Mouse (Mus musculus) forebrain, embryonic 13.5 days (tissue): ENCODE results near the gene Enpp7. TPM values are rescaled to one million over a fixed set of nuclear protein-coding genes. Genes with fewer than 3 reads are reported as not detected.

Experiments used
- ATAC-seq: fragments of 200-750 bp; cut with Nextera tagmentation; 2 replicates; pipeline ENCODE4 v1.8.0; 2017
- H3K27ac ChIP-seq: fragments of 300-500 bp; sonication (generic); 2 replicates; pipeline ENCODE4 v1.5.1; 2015; ENCODE audit warnings: inconsistent platforms, mild to moderate bottlenecking, moderate library complexity
- H3K27me3 ChIP-seq: fragments of 300-500 bp; sonication (generic); 2 replicates; pipeline ENCODE4 v1.6.1; 2015; ENCODE audit warnings: mild to moderate bottlenecking, inconsistent platforms
- H3K36me3 ChIP-seq: fragments of 300-500 bp; sonication (generic); 2 replicates; pipeline ENCODE4 v1.6.1; 2015; ENCODE audit warnings: mild to moderate bottlenecking, inconsistent platforms; ENCODE audit not compliant: poor library complexity, severe bottlenecking
- H3K4me1 ChIP-seq: fragments of 300-500 bp; sonication (generic); 2 replicates; pipeline ENCODE4 v1.6.1; 2015; ENCODE audit warnings: inconsistent platforms
- H3K4me2 ChIP-seq: fragments of 300-500 bp; sonication (generic); 2 replicates; pipeline ENCODE4 v1.6.1; 2015; ENCODE audit warnings: inconsistent platforms, mild to moderate bottlenecking, moderate library complexity
- H3K4me3 ChIP-seq: fragments of 300-500 bp; sonication (generic); 2 replicates; pipeline ENCODE4 v1.5.1; 2015; ENCODE audit warnings: mild to moderate bottlenecking, inconsistent platforms
- H3K9ac ChIP-seq: fragments of 300-500 bp; sonication (generic); 2 replicates; pipeline ENCODE4 v1.6.1; 2015; ENCODE audit warnings: mild to moderate bottlenecking, inconsistent platforms
- H3K9me3 ChIP-seq: fragments of 300-500 bp; sonication (generic); replicated peaks from 2 replicates; pipeline ENCODE4 v1.6.1; 2016; ENCODE audit warnings: inconsistent platforms
- WGBS: fragments of 180-500 bp; shearing (Covaris S2); methylation state at CpG from one replicate; pipeline ENCODE4 v1.1.7; 2015; 5-methylcytosine and 5-hydroxymethylcytosine counted together
- polyA plus RNA-seq: library from polyadenylated mRNA; unstranded; fragments of >200 nt; fragmentation: Nextera tagmentation; extraction: Ambion mirVana; gene quantifications from 2 replicates; pipeline ENCODE4 v1.2.1, GENCODE M21; 2015

Enpp7 gene
- polyA plus RNA-seq = not detected in 2 replicates

DNA sequence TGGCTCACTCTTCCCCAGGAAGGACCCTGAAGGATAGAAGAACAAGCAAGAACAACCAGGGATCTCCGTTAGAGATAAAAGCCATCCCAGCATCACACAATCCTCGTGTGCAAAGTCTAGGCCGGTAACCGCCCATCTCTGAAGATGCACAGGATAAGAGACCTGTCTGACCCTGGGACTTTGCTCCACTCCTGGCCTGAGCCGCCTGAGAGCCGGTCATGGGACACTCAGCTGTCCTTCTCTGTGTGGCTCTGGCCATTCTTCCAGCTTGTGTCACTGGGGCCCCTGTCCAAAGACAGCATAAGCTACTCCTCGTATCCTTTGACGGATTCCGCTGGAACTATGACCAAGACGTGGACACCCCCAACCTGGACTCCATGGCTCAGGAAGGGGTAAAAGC lies at the start of gene Enpp7:
Gene Enpp7, plus strand, starts transcription at position 190 of the 400 bp plus-strand sequence.
- Histone ChIP-seq H3K4me2 (no peak within 1 kb of the TSS), H3K27ac (no peak within 1 kb of the TSS), H3K4me3 (no peak within 1 kb of the TSS), H3K9me3 (no peaks in the 10 kb centered on the region), H3K4me1 (no peaks in the 10 kb centered on the region), H3K27me3 (0 out of 2 replicates have a peak, but pooled peaks cover 2% of the 10 kb centered on the region), H3K9ac (no peak within 1 kb of the TSS), H3K36me3 (no peaks in the 10 kb centered on the region)
- WGBS = 90% methylated on average over 10 of the region's 10 CpGs
- ATAC-seq = no peak

DNA sequence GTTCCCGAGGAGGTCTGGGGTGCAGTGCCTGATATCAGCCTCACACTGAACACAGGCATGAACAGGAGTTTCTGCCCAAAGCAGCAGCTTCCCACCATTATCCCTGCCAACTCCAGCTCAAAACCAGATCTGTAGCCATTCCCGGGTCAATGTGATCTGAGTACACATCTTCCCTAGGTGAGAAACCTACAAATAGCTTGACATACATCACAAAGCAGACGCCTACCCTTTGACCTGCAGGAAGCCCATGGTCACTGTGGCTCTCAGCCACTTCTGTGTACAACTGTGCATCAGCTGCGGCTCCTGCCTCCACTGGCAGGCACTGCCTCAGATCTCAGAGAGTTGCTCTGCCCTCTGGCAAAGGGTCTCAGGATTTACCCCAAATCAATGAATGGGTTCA lies 48.3 kb upstream of the Enpp7 start:
- H3K27ac ChIP-seq = no peak overlapping the region
- H3K4me2 ChIP-seq = no peak overlapping the region
- H3K4me1 ChIP-seq = peaks cover 31% of the 10 kb centered on the region
- H3K9ac ChIP-seq = no peak overlapping the region
- WGBS = 91% methylated on average over 4 of the region's 4 CpGs
- ATAC-seq = no peak
- no peak overlapping the region for H3K4me3 ChIP-seq
- no peaks in the 10 kb centered on the region for H3K27me3 ChIP-seq
- H3K36me3 ChIP-seq = no peaks in the 10 kb centered on the region
- H3K9me3 ChIP-seq = no peaks in the 10 kb centered on the region

DNA sequence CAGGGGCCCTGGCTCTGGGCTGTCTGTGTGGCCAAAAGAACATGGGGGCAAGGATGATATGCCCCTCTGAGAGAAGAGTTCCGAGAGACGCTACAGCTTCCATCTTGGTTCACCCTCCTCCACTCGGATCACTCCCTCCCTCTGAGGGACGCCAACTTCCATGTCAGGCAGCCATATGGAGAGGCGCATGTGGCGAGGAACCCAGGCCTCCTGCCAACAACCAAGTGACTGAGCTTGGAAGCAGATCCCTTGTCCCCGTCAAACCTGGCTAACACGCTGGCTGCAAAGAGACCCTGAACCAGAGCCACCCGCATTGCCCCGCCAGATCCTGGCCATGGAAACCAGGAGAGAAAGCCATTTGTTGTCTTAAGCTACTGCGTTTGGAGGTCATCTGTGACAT lies 47.4 kb upstream of the Enpp7 start:
- Histone ChIP-seq H3K9ac (no peak overlapping the region), H3K27me3 (no peaks in the 10 kb centered on the region), H3K36me3 (no peaks in the 10 kb centered on the region), H3K4me3 (no peak overlapping the region), H3K9me3 (no peaks in the 10 kb centered on the region), H3K4me2 (no peak overlapping the region), H3K27ac (peak overlapping the region; percentile 76), H3K4me1 (peaks cover 27% of the 10 kb centered on the region)
- 53% methylated on average over 11 of the region's 11 CpGs for WGBS
- peak; percentile 76 for ATAC-seq

DNA sequence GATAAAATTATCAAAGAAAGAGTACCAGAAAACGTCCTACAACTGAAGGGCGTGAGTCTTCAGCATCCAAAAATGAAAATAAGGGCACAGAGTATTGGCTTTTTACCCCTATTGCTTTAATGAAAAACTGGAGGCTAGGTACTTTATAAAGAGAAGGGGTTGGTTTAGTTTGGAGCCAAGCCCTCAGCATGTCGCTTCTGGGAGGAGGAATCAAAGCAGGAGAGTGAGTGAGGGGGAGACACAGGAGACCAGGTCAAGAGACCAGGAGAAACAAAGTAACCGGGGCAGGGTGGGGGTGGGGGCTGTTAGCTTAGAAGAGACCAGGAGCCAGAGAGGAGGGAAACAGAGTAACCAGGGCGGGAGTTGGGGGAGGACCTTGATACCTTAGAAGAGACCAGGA lies 46.7 kb upstream of the Enpp7 start:
- no peaks in the 10 kb centered on the region for H3K9me3 ChIP-seq
- no peak for ATAC-seq
- H3K27ac ChIP-seq = no peak overlapping the region
- H3K36me3 ChIP-seq = no peaks in the 10 kb centered on the region
- H3K4me1 ChIP-seq = peaks cover 25% of the 10 kb centered on the region
- no peak overlapping the region for H3K4me2 ChIP-seq
- H3K9ac ChIP-seq = no peak overlapping the region
- WGBS = 34% methylated on average over 5 of the region's 5 CpGs
- H3K27me3 ChIP-seq = no peaks in the 10 kb centered on the region
- no peak overlapping the region for H3K4me3 ChIP-seq

DNA sequence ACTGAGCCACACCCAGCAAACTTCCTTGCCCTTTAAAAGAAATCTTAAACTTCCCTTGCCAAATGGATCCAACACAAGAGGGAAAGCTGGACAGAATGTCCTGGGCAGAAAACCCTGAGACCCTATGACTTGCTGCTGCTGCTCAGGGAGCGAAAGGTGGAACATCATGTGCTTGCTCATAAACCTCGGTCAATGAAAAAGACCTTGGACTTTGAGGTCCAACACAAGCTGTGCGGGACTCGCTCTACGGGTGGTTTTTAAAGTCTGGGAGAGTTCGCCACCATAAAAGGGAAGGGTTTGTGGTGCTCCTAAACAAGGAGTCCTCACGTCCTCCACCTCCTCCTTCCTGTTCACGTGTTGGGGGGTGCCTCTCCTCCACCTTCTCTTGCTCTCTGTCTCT lies 42.1 kb upstream of the Enpp7 start:
- Histone ChIP-seq H3K4me3 (no peak overlapping the region), H3K9ac (no peak overlapping the region), H3K36me3 (no peaks in the 10 kb centered on the region), H3K27me3 (no peaks in the 10 kb centered on the region), H3K4me1 (peaks cover 24% of the 10 kb centered on the region), H3K27ac (no peak overlapping the region), H3K9me3 (no peaks in the 10 kb centered on the region), H3K4me2 (no peak overlapping the region)
- WGBS = 92% methylated on average over 8 of the region's 8 CpGs
- no peak for ATAC-seq

DNA sequence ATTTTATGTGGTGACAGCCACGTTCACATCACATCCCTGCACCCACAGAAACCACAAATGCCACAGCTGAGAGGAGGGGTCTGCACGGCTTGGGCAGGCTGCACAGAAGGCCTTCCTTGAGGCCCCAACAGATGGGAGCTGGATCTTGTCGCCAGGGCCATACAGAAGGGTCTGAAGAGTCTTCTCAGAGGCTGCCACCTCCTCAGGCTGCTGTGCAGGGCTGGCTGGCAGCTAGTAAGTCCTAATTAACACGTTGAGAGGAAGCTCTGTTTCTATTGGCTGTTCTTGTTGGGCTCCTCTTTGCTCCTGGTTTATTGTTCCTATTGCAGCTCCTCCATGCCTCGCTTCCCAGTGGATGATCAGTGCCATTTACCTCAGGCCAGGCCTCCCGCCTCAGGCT lies 33.0 kb upstream of the Enpp7 start:
- H3K4me3 ChIP-seq = no peak overlapping the region
- H3K27ac ChIP-seq = peak overlapping the region; percentile 90
- H3K9me3 ChIP-seq = no peaks in the 10 kb centered on the region
- ATAC-seq = peak; percentile 77
- 23% methylated on average over 6 of the region's 6 CpGs for WGBS
- no peaks in the 10 kb centered on the region for H3K36me3 ChIP-seq
- H3K27me3 ChIP-seq = no peaks in the 10 kb centered on the region
- H3K4me1 ChIP-seq = peaks cover 55% of the 10 kb centered on the region
- no peak overlapping the region for H3K4me2 ChIP-seq
- peak overlapping the region; percentile 0; the same call in 1 of the 2 replicates for H3K9ac ChIP-seq

DNA sequence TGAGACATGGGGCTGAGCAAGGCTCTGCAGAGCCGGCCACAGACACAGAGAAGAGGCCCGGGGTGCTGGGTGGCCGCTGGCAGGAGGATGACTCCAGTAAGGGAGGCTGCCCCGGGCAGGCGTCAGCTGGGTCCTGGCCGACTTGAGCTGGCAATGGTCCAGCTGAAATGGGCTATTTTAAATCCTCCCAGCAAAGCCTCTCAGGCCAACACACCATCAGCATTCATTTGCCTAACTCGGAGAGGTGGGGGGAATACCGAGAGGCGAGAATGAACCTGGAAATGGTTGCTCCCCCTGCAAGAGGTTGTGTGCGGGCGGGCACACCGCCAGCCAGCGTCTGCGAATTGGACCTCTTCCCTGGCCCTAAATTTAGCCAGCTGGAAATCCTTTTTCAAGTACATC lies 30.9 kb upstream of the Enpp7 start:
- H3K4me1 ChIP-seq = peaks cover 71% of the 10 kb centered on the region
- H3K27me3 ChIP-seq = no peaks in the 10 kb centered on the region
- WGBS = 20% methylated on average over 14 of the region's 14 CpGs
- peak; percentile 50 for ATAC-seq
- no peak overlapping the region for H3K4me3 ChIP-seq
- peak overlapping the region; percentile 23 for H3K4me2 ChIP-seq
- H3K9ac ChIP-seq = peak overlapping the region; percentile 41; the same call in 1 of the 2 replicates
- H3K9me3 ChIP-seq = no peaks in the 10 kb centered on the region
- peak overlapping the region; percentile 82 for H3K27ac ChIP-seq
- H3K36me3 ChIP-seq = no peaks in the 10 kb centered on the region

DNA sequence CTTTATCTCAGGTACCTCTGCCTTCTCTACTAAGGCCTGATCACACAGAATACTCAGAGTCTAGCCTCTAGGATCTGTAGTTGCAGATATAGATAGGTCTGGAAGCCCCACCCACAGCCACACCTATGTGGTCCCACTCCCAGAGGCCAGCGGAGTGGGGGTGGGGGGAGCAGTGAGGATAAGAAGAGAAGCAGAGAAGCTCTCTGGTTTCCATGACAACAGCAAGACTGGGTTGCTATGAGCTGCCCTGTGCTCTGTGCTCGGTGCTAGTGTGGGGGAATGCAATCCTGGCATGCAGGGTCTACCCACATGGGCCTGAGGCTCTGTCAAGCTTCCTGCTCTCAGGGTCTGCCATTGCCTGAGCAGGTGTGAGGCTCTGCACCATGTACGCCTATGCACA lies 27.3 kb upstream of the Enpp7 start:
- no peak overlapping the region for H3K4me3 ChIP-seq
- peaks cover 66% of the 10 kb centered on the region for H3K4me1 ChIP-seq
- ATAC-seq = no peak
- no peaks in the 10 kb centered on the region for H3K9me3 ChIP-seq
- H3K27me3 ChIP-seq = no peaks in the 10 kb centered on the region
- no peaks in the 10 kb centered on the region for H3K36me3 ChIP-seq
- H3K9ac ChIP-seq = no peak overlapping the region
- 45% methylated on average over 3 of the region's 3 CpGs for WGBS
- H3K27ac ChIP-seq = no peak overlapping the region
- no peak overlapping the region for H3K4me2 ChIP-seq

DNA sequence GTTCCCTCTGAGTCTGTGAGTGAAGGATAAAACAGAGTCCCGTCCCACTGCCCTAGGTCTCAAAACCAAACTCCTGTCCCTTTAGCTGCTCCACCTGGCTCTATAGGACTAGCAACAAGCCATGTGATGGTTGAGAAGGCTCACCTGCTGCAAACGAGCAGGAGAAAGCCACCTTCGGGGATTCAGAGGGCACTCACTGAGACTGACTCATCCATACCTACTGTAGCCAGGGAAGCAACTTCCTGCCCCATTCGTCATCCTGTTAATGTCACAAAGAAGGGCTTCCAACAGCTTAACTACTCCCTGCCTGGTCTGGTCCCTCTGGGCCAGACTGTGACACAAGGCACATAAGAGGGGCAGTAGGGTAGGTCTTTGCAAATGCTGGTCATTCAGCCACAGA lies 25.5 kb upstream of the Enpp7 start:
- Histone ChIP-seq H3K9ac (no peak overlapping the region), H3K4me1 (peaks cover 48% of the 10 kb centered on the region), H3K4me2 (no peak overlapping the region), H3K27me3 (no peaks in the 10 kb centered on the region), H3K27ac (no peak overlapping the region), H3K36me3 (no peaks in the 10 kb centered on the region), H3K9me3 (no peaks in the 10 kb centered on the region), H3K4me3 (no peak overlapping the region)
- ATAC-seq = no peak
- 74% methylated on average over 4 of the region's 4 CpGs for WGBS

DNA sequence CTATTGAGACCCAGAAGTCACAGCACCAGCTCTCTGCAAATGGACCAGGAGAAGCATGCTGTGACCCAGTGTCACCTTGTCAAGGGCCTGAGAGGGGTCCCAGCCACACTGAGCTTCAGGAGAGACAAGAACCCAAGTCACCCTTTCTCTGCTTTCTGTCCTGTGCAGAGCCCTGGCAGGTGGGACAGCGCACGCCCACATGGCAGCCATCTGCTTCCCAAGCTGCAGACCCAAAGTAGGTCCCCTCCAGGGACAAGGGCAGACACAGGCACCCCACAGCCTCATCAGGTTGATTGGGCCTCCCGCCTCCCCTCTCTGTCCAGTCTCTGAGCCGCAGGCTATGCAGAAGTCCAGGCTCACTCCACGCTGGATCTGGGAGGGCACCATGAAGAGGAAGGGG lies 24.1 kb upstream of the Enpp7 start:
- H3K9ac ChIP-seq = no peak overlapping the region
- H3K27me3 ChIP-seq = no peaks in the 10 kb centered on the region
- no peaks in the 10 kb centered on the region for H3K9me3 ChIP-seq
- no peak for ATAC-seq
- no peak overlapping the region for H3K4me3 ChIP-seq
- H3K4me2 ChIP-seq = no peak overlapping the region
- 81% methylated on average over 5 of the region's 5 CpGs for WGBS
- H3K36me3 ChIP-seq = no peaks in the 10 kb centered on the region
- H3K27ac ChIP-seq = peak overlapping the region; percentile 22; the same call in 1 of the 2 replicates
- peaks cover 36% of the 10 kb centered on the region for H3K4me1 ChIP-seq

DNA sequence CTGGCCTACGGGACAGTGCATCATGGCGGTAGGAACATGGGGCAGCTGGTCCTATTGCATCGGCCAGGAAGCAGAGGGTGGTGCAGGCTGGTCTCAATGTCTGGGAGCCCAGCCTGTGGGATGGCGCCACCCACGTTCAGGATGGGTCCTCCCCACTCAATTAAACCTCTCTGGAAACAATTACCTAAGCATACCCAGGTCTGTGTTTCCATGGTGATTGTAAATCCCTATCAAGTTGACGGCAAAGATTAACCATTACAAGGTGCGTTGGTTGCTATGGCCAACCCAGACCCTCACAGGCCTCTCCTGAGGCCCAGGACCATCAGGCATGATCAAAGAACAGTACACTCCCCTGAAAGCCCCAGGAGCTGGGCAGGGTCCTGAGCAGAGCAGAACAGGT lies 22.9 kb upstream of the Enpp7 start:
- Histone ChIP-seq H3K4me2 (no peak overlapping the region), H3K36me3 (no peaks in the 10 kb centered on the region), H3K27ac (no peak overlapping the region), H3K9me3 (no peaks in the 10 kb centered on the region), H3K9ac (no peak overlapping the region), H3K27me3 (no peaks in the 10 kb centered on the region), H3K4me3 (no peak overlapping the region), H3K4me1 (peaks cover 36% of the 10 kb centered on the region)
- WGBS = 24% methylated on average over 7 of the region's 7 CpGs
- 0 out of 2 replicates have a peak, but pooled peaks have one; percentile 30 for ATAC-seq

DNA sequence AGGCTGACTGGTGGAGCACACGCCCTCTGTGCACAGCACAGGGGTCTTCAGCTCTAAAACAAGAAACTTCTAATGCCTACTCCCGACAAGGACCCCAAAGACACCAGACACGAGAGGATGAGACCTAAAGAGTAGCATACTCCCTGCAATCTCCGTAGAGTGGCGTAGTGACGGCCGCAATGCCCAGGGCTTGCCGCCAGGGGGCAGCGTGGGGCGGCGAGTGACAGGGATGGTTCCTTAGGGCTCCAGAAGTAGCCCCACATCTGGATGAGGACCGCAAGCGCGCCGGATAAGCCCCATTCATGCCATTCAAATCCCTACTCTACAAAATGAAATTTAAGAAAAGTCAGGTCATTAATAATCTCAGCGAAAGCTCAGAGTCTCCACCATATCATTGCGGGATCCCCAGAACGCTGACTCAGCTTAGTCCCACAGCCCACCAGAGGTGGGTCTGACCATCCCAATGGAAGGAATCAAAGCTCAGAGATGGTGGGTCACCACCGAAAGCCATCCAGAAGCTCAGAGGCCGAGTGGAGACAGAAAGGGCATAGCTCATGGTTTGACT lies 16.4 kb upstream of the Enpp7 start:
- H3K27ac ChIP-seq = no peak overlapping the region
- 34% methylated on average over 20 of the region's 20 CpGs for WGBS
- no peak for ATAC-seq
- H3K9me3 ChIP-seq = no peaks in the 10 kb centered on the region
- H3K4me2 ChIP-seq = no peak overlapping the region
- no peaks in the 10 kb centered on the region for H3K27me3 ChIP-seq
- no peaks in the 10 kb centered on the region for H3K36me3 ChIP-seq
- peaks cover 29% of the 10 kb centered on the region for H3K4me1 ChIP-seq
- H3K4me3 ChIP-seq = no peak overlapping the region
- H3K9ac ChIP-seq = no peak overlapping the region
